Mouse (Mus musculus) gonadal fat pad, adult 2 months (tissue): ENCODE results near the gene Nr1i2. TPM values are rescaled to one million over a fixed set of nuclear protein-coding genes. Genes with fewer than 3 reads are reported as not detected.
"Not testable (repeated sequence)": the region's sequence is repeated elsewhere in the genome, so short reads cannot be mapped to it uniquely, and the experiment has no call there.

Experiments used
- DNase-seq: peaks from one replicate; pipeline ENCODE4 v3.0.0-alpha.2; 2012; ENCODE audit warnings: low read depth
- polyA plus RNA-seq: library from polyadenylated mRNA; depleted of rRNA; stranded (reverse); fragments of >200 nt; gene quantifications from 2 replicates; pipeline ENCODE4 v1.2.3, GENCODE M21; 2012

Gene Nr1i2
- polyA plus RNA-seq, 1 experiment: 0.08 TPM

GRCm38 (mm10) chr16:38287357-38287756, 7.3 kb downstream of the Nr1i2 start:
- no peak for DNase-seq

- no peak for DNase-seq
Observed at GRCm38 (mm10) chr16:38286541-38286940, 8.1 kb downstream of the Nr1i2 start.

DNA sequence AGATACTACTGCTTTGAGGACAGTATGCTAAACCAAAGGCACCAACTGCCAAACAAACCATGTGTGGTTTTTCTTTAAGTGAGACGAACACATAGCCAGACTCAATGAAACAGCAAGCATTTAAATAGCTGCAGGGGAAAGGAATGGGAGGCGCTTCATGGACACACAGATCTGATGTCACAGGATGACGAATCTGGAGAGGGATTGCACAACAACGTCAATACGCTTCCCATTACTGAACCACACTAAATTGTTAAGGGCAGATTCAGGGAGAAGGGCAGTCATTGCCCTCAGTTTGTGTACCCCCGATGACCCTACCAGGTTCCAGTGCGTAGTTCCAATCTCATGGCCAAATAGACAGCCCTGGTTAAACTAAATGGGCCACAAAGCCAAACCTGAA, 8.8 kb downstream of the Nr1i2 start:
- no peak for DNase-seq

GRCm38 (mm10) chr16:38283300-38283699, 11.3 kb downstream of the Nr1i2 start:
- DNase-seq: no peak

- DNase-seq: no peak
Observed at GRCm38 (mm10) chr16:38282559-38283160, 12.0 kb downstream of the Nr1i2 start.

- no peak for DNase-seq
Observed at GRCm38 (mm10) chr16:38280951-38281350, 13.7 kb downstream of the Nr1i2 start.

DNA sequence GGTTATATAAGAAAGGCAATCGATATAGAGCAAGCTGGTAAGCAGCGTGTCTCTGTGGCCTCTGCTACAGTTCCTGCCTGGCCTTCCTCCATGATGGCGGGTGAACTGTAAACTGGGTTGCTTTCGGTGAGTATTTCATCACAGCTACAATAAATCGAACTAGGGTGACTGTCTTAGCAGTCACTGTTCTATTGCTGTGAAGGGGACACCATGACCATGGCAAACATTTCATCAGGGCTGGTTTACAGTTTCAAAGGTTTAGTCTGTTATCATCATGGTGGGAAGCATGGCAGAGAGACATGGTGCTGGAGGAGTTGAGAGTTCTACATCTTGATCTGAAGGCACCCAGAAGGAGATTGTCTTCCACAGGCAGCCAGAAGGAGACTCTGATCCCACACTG, 14.8 kb downstream of the Nr1i2 start:
- DNase-seq: no peak

- no peak for DNase-seq
Observed at GRCm38 (mm10) chr16:38274737-38275136, 19.9 kb downstream of the Nr1i2 start.

GRCm38 (mm10) chr16:38272483-38272882, 22.1 kb downstream of the Nr1i2 start:
- no peak for DNase-seq

DNA sequence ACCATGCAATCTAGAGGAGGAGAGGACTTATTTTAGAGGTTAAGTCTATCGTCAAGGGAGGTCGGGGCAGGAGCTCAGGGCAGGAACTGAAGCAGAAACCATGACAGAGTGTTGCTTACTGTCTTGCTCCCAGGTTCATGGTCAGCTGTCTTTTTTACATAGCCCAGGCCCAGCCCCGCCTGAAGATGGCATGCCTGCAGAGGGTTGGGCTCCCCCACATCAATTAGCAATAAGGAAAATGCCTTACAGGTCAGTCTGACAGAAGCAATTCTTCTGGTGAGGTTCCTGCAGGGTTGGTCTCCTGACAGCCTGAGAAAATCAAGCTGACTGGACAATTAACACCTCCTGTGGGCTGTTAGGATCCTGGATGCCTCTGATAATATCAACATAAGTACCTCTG, 23.0 kb downstream of the Nr1i2 start:
- DNase-seq: no peak

- no peak for DNase-seq
Observed at GRCm38 (mm10) chr16:38255927-38256326, 38.7 kb downstream of the Nr1i2 start.

DNA sequence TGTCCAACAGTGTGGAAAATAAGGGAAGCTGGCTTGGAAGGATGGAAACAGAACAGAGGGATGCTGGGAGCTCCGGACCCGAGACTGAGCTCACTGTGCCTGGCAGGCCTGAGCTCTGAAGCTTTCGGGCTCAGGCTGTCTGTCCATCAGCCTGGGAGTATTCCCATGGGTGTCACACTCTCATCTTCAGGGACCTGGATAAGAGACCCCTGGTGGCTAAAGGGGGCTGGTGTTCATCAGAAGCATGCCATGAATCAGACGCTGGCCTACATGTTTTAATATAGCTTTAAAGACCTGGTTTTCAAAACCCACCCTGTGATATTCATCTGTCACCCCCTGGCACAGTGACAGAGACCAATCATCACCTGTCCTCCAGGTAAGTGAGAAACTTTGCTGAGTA, 39.5 kb downstream of the Nr1i2 start:
- no peak for DNase-seq

GRCm38 (mm10) chr16:38254001-38254400, 40.6 kb downstream of the Nr1i2 start:
- no peak for DNase-seq

- no peak for DNase-seq
Observed at GRCm38 (mm10) chr16:38250467-38250866, 44.2 kb downstream of the Nr1i2 start.

- DNase-seq: no peak
Observed at GRCm38 (mm10) chr16:38248331-38248961, 46.2 kb downstream of the Nr1i2 start.

- DNase-seq: no peak
Observed at GRCm38 (mm10) chr16:38245849-38246585, 48.6 kb downstream of the Nr1i2 start.

GRCm38 (mm10) chr16:38245379-38245778, 49.2 kb downstream of the Nr1i2 start:
- DNase-seq: no peak

GRCm38 (mm10) chr16:38244111-38244510, 50.5 kb downstream of the Nr1i2 start:
- no peak for DNase-seq

DNA sequence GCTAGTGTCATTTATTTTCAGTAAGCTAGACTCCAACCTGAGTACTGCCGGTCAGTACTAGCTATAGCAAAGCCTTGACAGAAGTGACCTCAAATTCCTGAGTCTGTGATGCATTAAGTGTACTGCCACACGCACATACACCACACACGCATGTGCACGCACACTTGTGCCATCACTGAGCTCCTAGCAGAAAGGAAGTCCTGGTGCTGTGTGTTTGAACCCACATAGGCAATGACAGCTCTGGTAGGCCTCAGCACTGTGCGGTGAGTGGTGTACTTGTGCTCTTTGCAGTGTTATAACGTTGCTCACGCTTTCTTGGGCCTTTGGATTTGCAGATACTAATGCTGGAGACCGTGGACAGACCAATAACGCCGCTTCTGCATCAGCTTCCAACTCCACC, 54.5 kb downstream of the Nr1i2 start:
- DNase-seq: no peak

DNA sequence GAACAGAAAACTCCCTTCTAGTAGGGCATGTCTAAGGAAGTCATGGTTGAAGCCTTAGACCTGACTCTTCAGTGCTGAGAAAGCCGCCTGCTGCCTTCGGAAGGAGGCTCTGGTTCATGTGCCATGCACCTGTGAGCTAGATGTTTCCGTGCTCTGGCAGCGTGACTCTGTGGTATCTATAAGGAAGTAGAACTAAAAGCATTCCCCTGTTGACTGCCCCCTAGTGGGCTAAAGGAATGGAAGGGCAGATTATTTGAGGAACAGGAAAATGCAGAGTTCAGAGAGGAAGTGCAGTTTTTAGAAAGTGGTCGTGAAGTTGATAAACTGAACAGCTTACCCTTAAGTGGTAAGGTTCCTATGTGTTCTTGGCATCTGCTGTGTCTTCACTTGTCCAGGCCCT, 54.9 kb downstream of the Nr1i2 start:
- DNase-seq: no peak

DNA sequence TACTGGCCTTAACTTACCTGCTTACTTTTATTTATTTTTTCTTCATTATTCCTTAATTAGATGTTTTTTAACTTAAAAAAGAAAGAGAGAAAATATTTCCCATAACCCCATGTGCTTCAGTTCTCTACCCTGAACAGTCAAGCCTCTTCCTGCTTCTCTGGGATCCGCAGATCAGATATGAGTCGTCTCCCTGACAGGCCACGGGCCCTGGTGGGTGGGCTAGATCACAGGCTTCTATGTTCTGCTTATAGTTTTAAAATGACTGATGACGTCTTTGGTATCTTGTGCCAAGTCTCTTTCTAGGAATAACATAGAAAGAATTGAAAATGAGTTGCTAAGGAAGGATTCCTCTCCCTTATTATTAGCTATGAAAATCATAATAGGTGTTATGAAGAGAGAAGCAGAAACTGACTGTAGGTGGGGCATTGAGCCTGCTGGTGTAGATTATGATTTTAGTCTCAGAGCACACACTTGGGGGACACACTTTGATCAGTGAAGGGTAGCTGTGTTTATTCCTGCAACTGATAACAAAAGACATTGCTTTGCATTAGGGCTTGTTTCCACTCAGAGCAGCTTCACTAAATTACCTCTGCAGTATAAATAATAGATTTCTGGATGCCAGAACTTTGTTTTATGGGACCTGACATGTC, 57.6 kb downstream of the Nr1i2 start:
- DNase-seq: no peak

DNA sequence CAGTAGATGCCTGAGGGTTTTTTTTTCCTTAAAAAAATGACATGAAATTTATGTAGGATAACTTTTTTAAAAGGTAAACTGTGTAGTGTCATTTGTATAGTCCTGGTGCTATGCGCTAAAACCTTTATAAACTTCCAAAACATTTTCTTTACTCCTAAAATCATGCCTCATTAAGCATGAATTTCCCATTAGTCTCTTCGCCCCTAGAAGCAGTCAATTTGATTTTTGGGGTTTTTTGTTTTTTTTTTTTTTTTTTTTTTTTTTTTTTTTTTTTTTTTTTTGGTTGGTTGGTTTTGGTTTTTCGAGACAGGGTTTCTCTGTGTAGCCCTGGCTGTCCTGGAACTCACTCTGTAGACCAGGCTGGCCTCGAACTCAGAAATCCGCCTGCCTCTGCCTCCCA, 72.1 kb downstream of the Nr1i2 start:
- not testable (repeated sequence) for DNase-seq

DNA sequence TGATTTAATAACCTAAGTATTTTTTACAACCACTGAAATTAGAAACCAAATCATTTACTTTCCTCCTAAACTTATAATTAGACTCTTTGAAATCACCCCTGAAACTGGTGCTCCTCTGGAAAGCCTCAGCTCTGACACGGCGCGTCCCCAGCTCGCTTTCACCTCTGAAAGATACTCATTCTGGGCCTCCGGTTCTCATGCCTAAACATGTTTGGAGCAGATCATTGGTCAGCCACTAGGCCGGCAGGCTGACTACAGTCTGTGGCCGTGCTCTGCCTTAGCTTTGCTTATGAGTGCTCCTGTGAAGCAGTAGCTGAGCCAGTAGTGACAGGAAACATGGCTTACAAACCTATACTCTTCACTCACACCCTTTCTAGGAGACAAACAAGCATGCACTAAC, 89.4 kb downstream of the Nr1i2 start:
- DNase-seq: no peak
